Mouse (Mus musculus) liver, embryonic 15.5 days (tissue): Measurements from ENCODE around the gene Slc11a1. TPM values are rescaled to one million over a fixed set of nuclear protein-coding genes. Genes with fewer than 3 reads are reported as not detected.
"Not testable (repeated sequence)": the region's sequence is repeated elsewhere in the genome, so short reads cannot be mapped to it uniquely, and the experiment has no call there.

Source experiments
- ATAC-seq: fragments of 200-750 bp; cut with Nextera tagmentation; 2 replicates; pipeline ENCODE4 v1.8.0; 2017; ENCODE audit warnings: moderate number of reproducible peaks, mild to moderate bottlenecking, moderate library complexity; ENCODE audit not compliant: insufficient read depth
- H3K27ac ChIP-seq: fragments of 300-500 bp; sonication (generic); replicated peaks from 2 replicates; pipeline ENCODE4 v1.5.1; 2015; ENCODE audit warnings: mild to moderate bottlenecking, inconsistent platforms
- H3K27me3 ChIP-seq: fragments of 300-500 bp; sonication (generic); 2 replicates; pipeline ENCODE4 v1.6.1; 2015; ENCODE audit warnings: mild to moderate bottlenecking, inconsistent platforms
- H3K36me3 ChIP-seq: fragments of 300-500 bp; sonication (generic); replicated peaks from 2 replicates; pipeline ENCODE4 v1.6.1; 2015; ENCODE audit warnings: moderate library complexity, mild to moderate bottlenecking, inconsistent platforms
- H3K4me1 ChIP-seq: fragments of 300-500 bp; sonication (generic); replicated peaks from 2 replicates; pipeline ENCODE4 v1.6.1; 2015; ENCODE audit warnings: inconsistent platforms
- H3K4me2 ChIP-seq: fragments of 300-500 bp; sonication (generic); 2 replicates; pipeline ENCODE4 v1.6.1; 2015; ENCODE audit warnings: moderate library complexity, mild to moderate bottlenecking, inconsistent platforms
- H3K4me3 ChIP-seq: fragments of 300-500 bp; sonication (generic); replicated peaks from 2 replicates; pipeline ENCODE4 v1.5.1; 2015; ENCODE audit warnings: mild to moderate bottlenecking, inconsistent platforms
- H3K9ac ChIP-seq: fragments of 300-500 bp; sonication (generic); 2 replicates; pipeline ENCODE4 v1.6.1; 2015; ENCODE audit warnings: moderate library complexity, mild to moderate bottlenecking, inconsistent platforms
- H3K9me3 ChIP-seq: fragments of 300-500 bp; sonication (generic); replicated peaks from 2 replicates; pipeline ENCODE4 v1.6.1; 2016; ENCODE audit warnings: inconsistent platforms
- WGBS: fragments of 180-500 bp; shearing (Covaris S2); methylation state at CpG from one replicate; pipeline ENCODE4 v1.1.7; 2015; ENCODE audit warnings: mixed read lengths; ENCODE audit not compliant: insufficient replicate concordance; 5-methylcytosine and 5-hydroxymethylcytosine counted together
- polyA plus RNA-seq: library from polyadenylated mRNA; unstranded; fragments of >200 nt; fragmentation: Nextera tagmentation; extraction: Ambion mirVana; gene quantifications from 2 replicates; pipeline ENCODE4 v1.2.1, GENCODE M21; 2015

Slc11a1 gene
- 14.0 and 17.0 TPM in 2 replicates for polyA plus RNA-seq

DNA sequence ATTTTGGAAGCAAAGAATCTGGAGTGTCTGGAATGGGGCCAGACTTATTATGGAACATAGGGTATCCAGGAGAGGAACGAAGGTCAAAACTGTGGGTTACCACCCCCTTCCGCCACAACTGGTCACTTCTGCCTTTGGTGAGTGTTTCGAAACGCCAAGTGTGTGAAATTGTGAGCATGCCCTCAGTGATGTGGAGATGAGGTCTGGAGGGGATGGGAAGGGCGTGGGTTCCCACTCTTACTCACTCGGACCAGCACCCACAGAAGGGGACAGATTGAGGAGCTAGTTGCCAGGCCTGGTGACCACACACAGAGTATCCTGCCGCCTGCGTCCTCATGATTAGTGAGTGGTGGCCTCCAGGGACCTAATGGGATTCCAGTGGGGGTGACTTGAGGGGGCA, at the start of gene Slc11a1:
Gene Slc11a1 (plus strand): TSS at position 216 of the 400 bp plus-strand sequence.
- H3K9ac ChIP-seq = no peak within 1 kb of the TSS
- ATAC-seq = peak; percentile 36
- 0 out of 2 replicates have a peak, but pooled peaks cover 4% of the 10 kb centered on the region for H3K27me3 ChIP-seq
- peak within 1 kb of the TSS; percentile 30; the same call in 1 of the 2 replicates for H3K4me2 ChIP-seq
- WGBS = 44% methylated on average over 8 of the region's 8 CpGs
- H3K36me3 ChIP-seq = no peaks in the 10 kb centered on the region
- H3K9me3 ChIP-seq = no peaks in the 10 kb centered on the region
- H3K4me1 ChIP-seq = peaks cover 41% of the 10 kb centered on the region
- H3K27ac ChIP-seq = peak within 1 kb of the TSS; percentile 53
- H3K4me3 ChIP-seq = 0 out of 2 replicates have a peak within 1 kb of the TSS, but pooled peaks have one; percentile 12

DNA sequence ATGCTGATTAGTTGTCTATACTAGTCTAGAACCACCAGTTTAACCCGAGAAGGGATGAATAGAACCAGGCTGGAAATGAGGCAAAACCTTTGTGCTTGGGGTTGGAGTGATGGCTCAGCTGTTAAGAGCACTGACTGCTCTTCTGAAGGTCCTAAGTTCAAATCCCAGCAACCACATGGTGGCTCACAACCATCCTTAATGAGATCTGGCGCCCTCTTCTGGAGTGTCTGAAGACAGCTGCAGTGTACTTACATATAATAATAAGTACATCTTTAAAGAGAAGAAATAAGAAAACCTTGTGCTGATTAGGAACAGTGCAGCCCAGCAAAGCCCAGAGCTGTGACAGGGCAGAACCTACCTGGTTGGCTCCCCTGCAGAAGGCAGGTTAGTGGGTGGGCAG, 48.1 kb upstream of the Slc11a1 start:
- ATAC-seq, H3K9ac ChIP-seq, H3K27me3 ChIP-seq, H3K27ac ChIP-seq, H3K36me3 ChIP-seq, H3K4me2 ChIP-seq, H3K9me3 ChIP-seq, H3K4me3 ChIP-seq: not testable (repeated sequence)
- peaks cover 20% of the 10 kb centered on the region for H3K4me1 ChIP-seq
- WGBS = 53% methylated on average over 2 of the region's 2 CpGs

DNA sequence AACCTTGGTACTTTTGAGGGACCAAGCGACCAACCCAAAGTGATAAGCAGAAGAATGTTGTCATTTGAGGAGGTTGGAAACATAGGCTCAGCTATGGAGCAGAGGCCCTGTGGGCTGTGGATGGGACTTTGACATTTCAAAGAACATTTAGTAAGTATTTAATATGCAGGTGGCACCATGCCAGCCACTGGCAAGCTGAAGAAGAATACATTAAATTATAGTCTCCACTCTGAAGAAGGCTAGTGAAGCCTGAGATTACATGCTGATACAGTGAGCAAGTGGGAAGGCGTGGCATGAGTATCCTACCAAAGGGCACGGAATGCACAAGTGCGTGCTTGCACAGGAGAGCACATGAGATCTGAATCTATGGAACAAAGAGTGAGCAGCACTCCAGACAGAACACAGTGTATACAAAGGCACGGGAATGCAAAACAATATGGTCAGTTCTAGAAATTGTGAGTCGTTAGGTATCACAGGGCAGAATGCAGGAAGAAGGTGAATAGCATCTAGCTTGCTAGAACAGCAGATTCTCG, 45.0 kb upstream of the Slc11a1 start:
- H3K4me3 ChIP-seq = no peak overlapping the region

DNA sequence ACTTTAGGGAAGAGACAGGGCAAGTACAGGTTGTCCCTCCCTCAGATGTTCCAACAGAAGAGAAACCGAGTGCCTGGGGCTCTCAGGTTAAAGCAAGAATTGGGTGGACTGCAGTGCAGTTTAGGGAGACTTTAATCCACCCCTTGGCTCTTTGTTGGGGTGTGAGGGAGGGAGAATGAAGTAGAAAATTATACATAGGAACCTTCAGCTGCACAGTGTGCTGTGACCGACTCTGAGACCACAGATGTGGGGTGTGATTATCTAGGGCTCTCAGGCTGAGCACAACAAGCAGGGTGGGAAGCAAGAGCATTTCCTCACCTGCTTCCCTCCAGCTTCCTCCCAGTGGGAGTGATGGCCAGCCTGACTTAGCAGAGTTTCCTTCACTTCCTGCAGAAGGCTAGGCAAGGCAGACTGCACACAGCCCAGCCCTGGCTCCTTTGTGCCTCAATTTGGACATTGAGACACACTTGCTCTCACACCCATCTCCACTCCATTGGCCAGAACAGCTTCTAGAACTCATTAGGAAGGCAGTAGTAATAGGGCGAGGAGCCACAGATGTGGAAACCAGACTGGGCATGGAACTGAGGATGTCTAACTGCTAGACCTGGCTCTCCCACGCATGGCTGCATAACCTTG, 43.8 kb upstream of the Slc11a1 start:
- Histone ChIP-seq H3K27ac (0 out of 2 replicates have a peak overlapping the region, but pooled peaks have one; percentile 35), H3K27me3 (peaks cover 14% of the 10 kb centered on the region), H3K4me1 (peaks cover 36% of the 10 kb centered on the region), H3K36me3 (no peaks in the 10 kb centered on the region), H3K9me3 (no peaks in the 10 kb centered on the region), H3K4me3 (no peak overlapping the region), H3K9ac (no peak overlapping the region), H3K4me2 (peak overlapping the region; percentile 95; the same call in 1 of the 2 replicates)
- WGBS = 13% methylated on average over 4 of the region's 4 CpGs
- no peak for ATAC-seq

More for the DNA sequence above, 45.0 kb upstream of the Slc11a1 start:
- Histone ChIP-seq H3K27ac (no peak overlapping the region), H3K9ac (no peak overlapping the region), H3K9me3 (no peaks in the 10 kb centered on the region), H3K4me2 (no peak overlapping the region), H3K4me1 (peaks cover 36% of the 10 kb centered on the region), H3K36me3 (no peaks in the 10 kb centered on the region), H3K27me3 (peaks cover 14% of the 10 kb centered on the region)
- no peak for ATAC-seq
- WGBS = 68% methylated on average over 7 of the region's 7 CpGs

DNA sequence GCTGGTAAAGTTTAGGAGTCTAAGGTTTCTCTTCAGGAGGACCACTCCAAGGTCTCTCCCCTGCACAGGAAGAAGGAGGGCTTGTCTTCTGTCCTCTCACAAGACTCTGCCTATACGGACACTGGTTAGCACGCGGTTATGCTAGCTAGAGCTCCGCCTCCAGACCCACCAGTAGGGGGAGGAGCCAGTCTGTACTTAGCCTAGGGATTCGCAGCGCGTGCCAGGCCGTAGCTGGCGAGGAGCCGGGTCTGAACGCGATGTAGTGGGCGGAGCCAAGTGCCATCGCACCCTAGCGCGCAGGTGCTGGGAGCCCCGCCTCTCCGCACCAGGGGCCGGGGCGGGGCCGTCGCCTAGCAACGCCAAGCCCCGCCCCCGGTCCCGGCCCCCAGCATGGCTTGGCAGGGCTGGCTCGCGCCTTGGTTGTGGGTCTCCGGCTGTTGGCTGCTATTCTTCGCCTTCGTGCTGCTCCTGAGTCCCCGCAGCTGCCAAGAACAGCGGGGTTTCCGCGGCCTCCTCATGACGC, 42.7 kb upstream of the Slc11a1 start:
- WGBS = under 1% methylated on average over 36 of the region's 36 CpGs
- Histone ChIP-seq H3K27ac (peak overlapping the region; percentile 35; the same call in 1 of the 2 replicates), H3K9ac (peak overlapping the region; percentile 49; the same call in 1 of the 2 replicates), H3K36me3 (no peaks in the 10 kb centered on the region), H3K9me3 (no peaks in the 10 kb centered on the region), H3K27me3 (peaks cover 14% of the 10 kb centered on the region), H3K4me1 (peaks cover 36% of the 10 kb centered on the region), H3K4me2 (peak overlapping the region; percentile 95), H3K4me3 (peak overlapping the region; percentile 58)
- ATAC-seq = peak; percentile 90

DNA sequence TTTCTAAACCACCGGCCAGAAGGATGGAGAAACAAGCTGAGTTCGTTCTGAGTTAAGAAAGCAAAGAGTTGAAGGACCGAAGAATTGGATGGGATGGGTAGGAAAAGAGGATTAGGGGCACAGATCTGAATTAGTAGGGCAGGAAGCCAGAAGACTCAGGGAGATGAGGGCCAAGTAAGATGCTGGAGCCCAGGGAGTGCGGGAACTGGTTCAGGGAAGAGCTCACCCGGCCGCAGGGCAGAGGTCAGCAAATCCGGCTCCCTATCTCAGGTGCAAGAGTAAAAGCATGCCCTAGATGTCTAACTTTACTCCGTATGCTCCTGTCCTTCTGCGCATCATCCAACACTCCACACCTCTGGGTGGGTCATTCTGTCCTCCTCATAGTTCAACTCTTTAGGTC, 42.1 kb upstream of the Slc11a1 start:
- no peaks in the 10 kb centered on the region for H3K9me3 ChIP-seq
- peak overlapping the region; percentile 49; the same call in 1 of the 2 replicates for H3K9ac ChIP-seq
- peaks cover 14% of the 10 kb centered on the region for H3K27me3 ChIP-seq
- WGBS = 10% methylated on average over 9 of the region's 9 CpGs
- no peak for ATAC-seq
- H3K4me3 ChIP-seq = peak overlapping the region; percentile 58
- peaks cover 36% of the 10 kb centered on the region for H3K4me1 ChIP-seq
- H3K27ac ChIP-seq = no peak overlapping the region
- H3K4me2 ChIP-seq = peak overlapping the region; percentile 95
- no peaks in the 10 kb centered on the region for H3K36me3 ChIP-seq

DNA sequence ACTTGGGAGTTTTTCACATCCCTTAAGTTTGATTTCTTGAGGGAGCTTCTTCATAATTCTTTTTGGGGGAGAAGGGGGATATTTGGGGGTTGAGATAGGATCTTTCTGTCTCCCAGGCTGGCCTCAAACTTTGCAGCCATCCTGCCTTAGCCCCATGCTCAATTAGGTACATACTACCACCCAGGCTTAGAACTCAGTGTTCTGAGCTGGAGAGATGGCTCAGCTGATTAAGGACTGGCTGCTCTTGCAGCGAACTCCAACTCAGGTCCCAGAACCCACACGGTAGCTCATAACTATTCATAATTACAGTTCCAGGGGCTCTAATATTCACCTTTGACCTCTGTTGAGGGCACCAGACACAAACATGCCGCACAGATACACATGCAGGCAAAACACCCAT, 40.4 kb upstream of the Slc11a1 start:
- no peak overlapping the region for H3K27ac ChIP-seq
- no peak for ATAC-seq
- peaks cover 14% of the 10 kb centered on the region for H3K27me3 ChIP-seq
- H3K4me2 ChIP-seq = no peak overlapping the region
- peaks cover 36% of the 10 kb centered on the region for H3K4me1 ChIP-seq
- WGBS = 59% methylated on average over 3 of the region's 3 CpGs
- H3K9me3 ChIP-seq = no peaks in the 10 kb centered on the region
- H3K4me3 ChIP-seq = no peak overlapping the region
- H3K9ac ChIP-seq = no peak overlapping the region
- H3K36me3 ChIP-seq = no peaks in the 10 kb centered on the region

DNA sequence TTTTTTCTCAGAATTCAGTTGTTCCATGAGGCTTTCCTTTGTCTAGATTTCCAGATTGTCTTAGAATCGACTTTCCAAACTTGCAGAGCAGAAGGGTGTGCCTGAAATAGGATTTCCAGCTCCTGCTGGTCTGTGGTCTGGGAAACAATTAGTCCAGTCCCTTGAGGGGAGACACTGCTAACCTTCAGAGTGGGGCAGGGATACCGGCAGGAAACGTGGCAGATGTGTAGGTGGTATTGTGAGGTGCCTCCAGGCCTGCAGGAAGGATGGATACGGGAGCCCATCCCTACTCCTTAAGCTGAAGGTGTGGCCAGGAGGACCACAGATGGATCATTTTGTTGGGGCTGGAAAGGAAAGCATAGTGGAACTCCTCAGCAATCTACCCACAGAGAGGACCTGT, 40.0 kb upstream of the Slc11a1 start:
- Histone ChIP-seq H3K4me3 (no peak overlapping the region), H3K9ac (no peak overlapping the region), H3K36me3 (no peaks in the 10 kb centered on the region), H3K4me2 (no peak overlapping the region), H3K27me3 (peaks cover 14% of the 10 kb centered on the region), H3K27ac (no peak overlapping the region), H3K4me1 (peaks cover 34% of the 10 kb centered on the region), H3K9me3 (no peaks in the 10 kb centered on the region)
- no peak for ATAC-seq
- WGBS = 58% methylated on average over 4 of the region's 4 CpGs

DNA sequence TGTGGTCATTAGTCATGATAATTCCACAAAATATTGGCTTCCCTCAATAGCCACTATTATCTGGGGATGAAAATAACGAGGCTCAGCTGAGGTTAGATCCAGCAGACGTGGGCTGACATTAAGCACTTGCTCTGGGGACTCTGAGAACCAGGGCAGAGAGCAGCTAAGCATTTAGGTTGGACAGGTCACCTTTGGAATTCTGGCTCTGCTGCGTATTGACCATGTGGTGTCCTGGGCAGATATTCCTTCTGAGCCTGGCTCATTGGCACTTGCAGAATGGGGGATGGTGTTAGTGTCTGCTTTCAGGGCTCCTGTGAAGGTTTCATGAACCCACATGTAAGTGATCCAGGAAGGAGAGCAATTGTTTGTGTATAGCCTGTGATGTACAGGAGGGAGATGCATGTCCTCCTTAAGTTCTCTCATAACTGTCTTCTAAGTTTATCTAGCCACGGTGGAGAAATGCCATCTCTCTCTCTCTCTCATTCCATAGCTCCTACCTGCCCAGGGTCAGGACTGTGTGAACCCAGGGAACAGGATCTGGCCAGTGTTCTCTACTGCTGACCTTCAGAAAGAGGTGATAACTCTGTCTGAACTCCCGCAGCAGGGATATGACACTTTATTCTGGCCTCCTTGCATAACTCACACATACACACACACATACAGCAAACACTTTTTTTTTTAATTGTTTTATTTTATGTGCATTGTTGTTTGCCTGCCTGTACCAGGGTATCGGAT, 39.4 kb upstream of the Slc11a1 start:
- Histone ChIP-seq H3K4me2 (no peak overlapping the region), H3K4me1 (peaks cover 29% of the 10 kb centered on the region), H3K9me3 (no peaks in the 10 kb centered on the region), H3K27ac (no peak overlapping the region), H3K9ac (no peak overlapping the region), H3K27me3 (peaks cover 14% of the 10 kb centered on the region), H3K36me3 (no peaks in the 10 kb centered on the region), H3K4me3 (no peak overlapping the region)
- ATAC-seq = no peak
- 61% methylated on average over 6 of the region's 6 CpGs for WGBS

DNA sequence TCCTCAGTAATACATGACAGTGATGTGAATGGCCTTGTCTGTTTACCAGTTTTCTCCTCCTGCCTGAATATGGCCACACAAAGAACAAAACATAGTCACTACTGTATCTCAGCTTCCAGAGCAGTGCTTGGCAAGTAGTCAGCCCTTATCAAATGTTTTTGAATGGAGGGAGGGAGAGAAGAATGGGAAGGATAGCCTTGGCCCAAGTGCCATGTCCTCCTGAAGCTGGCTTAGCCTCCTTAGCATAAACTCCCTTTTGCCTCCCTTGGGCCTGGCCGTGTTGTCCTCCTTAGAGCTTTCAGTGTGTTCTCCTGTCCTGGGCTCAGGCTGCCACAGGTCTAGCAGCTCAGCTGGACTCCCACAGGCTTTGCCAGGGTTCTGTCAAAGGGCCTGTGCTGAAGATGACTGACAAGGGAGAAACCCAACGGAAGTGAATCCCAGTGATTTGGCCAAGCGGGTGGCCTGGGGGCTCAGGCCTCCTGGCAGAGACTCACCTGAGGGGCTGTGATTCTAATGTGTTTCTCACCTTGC, 37.7 kb upstream of the Slc11a1 start:
- Histone ChIP-seq H3K27ac (no peak overlapping the region), H3K4me3 (no peak overlapping the region), H3K4me2 (no peak overlapping the region), H3K27me3 (peaks cover 14% of the 10 kb centered on the region), H3K9me3 (no peaks in the 10 kb centered on the region), H3K36me3 (no peaks in the 10 kb centered on the region), H3K9ac (no peak overlapping the region), H3K4me1 (peaks cover 15% of the 10 kb centered on the region)
- WGBS = 75% methylated on average over 3 of the region's 3 CpGs
- no peak for ATAC-seq

DNA sequence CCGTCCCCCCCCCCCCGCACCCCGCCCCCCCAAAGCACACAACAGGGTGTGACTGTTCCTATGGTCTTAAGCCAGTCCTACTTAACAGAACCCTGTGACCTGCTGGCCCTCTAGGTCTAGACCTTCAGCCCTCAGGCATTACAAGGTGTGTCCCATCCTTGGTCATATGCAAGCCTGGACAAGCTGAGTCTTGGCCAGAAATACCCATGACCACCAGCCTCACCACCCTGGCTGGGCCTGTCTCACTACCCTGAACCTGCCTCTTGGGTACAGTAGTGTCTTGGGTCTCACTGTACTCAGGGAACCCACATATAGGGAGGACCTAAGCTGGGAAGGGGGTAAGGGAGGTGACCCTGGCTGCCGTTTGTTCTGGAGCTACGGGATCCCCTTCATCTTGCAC, 37.0 kb upstream of the Slc11a1 start:
- WGBS = 68% methylated on average over 5 of the region's 5 CpGs
- H3K9me3 ChIP-seq = no peaks in the 10 kb centered on the region
- H3K4me1 ChIP-seq = peaks cover 9% of the 10 kb centered on the region

More for the DNA sequence above, 37.0 kb upstream of the Slc11a1 start:
- no peak overlapping the region for H3K4me3 ChIP-seq
- H3K27me3 ChIP-seq = peaks cover 11% of the 10 kb centered on the region
- H3K36me3 ChIP-seq = no peaks in the 10 kb centered on the region
- H3K9ac ChIP-seq = no peak overlapping the region
- no peak for ATAC-seq
- H3K27ac ChIP-seq = no peak overlapping the region
- H3K4me2 ChIP-seq = no peak overlapping the region
